Mouse (Mus musculus) monocyte, adult 5-6 weeks (primary cell): ENCODE results near the gene Sorcs3. TPM values are rescaled to one million over a fixed set of nuclear protein-coding genes. Genes with fewer than 3 reads are reported as not detected.

Source experiments
- ATAC-seq: fragments of 153-309, 156-312 bp; replicated peaks from 2 replicates; pipeline ENCODE4 v1.8.0; 2017; ENCODE audit warnings: mild to moderate bottlenecking; ENCODE audit not compliant: low TSS enrichment, insufficient number of reproducible peaks, severe bottlenecking, poor library complexity, low FRiP score
- total RNA-seq: library from RNA; stranded (forward); fragments of 200-1000, 200-491, 200-594 nt; gene quantifications from 3 replicates; pipeline ENCODE4 v1.2.3, GENCODE M21; 2017

The Sorcs3 gene
- total RNA-seq, 1 experiment from 2014 or later: not detected

DNA sequence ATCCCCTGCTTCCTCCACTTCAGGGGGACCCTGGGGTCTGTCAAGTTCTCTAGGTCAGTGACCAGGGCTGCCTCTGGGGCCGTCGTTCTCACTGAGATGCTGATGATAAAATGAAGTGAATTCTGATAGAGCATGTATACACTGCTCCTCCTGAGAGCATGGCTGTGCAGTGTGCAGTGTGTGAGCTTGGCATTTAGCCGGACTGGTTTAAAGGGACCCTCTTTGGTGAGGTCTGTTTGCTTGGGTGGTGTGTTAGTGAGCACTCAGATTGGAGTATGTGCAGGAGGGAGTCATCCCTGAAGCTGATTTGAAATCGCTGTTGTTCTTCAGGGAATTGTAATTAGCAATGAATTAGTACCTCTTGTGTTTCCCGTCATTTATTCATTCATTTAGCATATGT is 141.3 kb downstream of the Sorcs3 start:
- no peak for ATAC-seq

DNA sequence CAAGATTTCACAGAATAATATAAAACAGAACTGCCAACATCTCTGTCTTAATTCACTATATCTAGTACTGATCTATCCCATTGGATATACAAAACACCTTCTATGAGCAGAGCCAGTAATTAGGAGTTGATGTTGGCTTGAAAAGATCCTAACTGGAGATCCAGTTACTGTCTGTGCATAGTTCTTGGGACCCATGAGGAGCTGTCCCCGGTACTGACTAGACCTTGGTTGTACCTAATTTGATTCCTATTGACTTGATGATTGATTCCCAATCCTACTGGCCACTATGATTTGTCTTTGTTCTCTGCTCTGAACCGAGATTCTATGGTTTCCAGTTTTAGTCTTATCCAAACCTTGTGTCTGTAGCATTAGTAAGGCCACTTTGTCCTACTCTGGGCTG is 151.0 kb downstream of the Sorcs3 start:
- ATAC-seq: no peak

DNA sequence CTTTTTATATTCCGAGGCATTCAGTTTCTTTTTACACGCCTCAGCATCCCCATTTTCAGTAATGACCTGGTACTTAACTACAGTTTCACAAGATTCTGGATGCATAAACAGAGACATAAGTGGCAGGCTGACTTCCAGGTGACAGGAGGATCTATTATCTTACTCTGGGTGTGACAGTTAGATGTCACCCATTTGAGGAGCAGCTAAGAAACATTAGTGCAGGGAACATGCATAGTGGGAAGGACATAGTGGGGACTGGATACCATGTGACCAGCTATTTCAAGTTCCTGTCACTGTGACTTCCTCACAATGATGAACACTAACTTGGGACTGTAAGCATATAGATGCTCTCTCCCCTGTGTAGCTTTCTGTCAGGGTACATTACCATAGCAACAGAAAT is 156.3 kb downstream of the Sorcs3 start:
- no peak for ATAC-seq

DNA sequence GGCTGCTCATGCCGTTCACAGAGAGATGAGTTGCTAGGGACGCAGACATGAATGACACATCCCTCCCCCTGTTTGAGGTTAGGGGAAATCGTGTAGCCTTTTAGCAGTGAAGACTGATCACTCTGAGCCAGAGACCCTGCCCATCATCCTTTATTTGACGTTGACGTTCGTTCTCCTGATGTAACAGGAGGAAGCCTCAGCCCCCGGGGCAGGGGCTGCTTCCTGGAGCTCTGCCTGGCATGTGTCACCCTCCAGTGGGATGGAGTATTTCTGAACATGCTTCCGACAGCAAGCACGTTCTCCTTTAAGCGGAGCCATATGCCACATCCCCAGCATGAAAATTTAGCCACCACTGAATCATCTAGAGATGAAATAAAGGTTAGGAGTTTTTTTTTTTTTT is 162.2 kb downstream of the Sorcs3 start:
- no peak for ATAC-seq

DNA sequence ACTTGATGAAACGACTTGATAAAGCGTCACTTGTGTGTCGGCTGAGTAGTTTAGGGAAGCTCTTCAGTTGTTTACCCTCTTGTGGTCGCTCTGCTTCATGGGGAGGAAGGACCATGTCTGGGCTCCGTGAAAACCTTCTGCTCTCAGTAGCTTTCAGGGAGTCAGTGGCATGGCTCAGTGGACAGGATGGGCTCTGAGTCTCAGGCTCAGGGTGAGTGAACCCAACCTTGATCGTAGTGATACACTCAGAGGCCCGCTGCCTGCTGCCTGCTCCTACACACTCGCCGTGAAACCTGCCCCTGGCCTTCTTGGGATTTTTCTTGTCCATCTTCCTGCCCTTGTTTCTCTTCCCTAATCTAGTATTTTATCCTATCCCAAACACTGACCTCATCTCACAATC is 166.0 kb downstream of the Sorcs3 start:
- ATAC-seq: no peak

DNA sequence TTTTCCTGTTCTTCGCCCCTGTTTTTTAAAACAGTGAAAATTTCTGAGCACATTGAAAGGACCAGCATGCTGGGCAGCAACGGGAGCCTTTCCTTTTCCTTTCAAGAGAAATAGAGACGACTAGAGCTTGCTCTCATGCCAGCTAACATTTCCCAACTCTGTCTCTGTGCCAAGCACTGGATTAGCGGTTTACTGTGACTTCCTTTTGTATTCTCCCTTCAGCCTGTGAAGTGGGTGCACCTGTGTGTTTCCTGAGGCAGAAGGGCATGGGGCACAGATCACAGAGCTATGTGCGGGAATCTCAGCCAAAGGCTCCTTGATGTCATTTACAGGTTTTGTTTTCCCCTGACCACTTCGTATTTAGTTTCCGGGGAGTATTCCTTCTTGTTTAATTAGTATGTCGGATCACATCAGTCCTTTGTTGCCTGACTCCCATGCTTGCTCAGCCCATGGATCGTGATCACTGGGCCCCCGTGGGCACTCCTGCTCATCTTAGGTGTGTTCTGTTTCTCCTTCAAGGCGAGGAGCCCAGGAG is 172.2 kb downstream of the Sorcs3 start:
- no peak for ATAC-seq

DNA sequence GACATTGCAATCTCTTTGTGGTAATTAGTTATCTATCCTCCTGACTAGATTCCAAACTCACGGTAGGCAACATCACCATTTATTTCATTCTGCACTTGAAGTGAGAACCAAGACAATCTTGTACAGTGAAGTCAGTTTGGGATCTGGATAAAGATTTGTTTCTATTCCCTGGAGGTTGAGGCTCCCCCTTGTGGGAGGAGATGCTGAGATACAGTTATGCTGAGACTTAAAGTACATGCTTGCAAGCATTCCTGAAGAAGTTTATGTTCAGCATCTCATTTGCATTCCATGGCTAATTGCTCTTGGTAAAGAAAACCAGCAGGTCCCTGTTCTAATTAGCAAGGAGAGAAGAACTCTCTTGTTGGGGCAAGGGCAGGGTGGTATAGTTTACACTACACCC is 185.7 kb downstream of the Sorcs3 start:
- no peak for ATAC-seq

DNA sequence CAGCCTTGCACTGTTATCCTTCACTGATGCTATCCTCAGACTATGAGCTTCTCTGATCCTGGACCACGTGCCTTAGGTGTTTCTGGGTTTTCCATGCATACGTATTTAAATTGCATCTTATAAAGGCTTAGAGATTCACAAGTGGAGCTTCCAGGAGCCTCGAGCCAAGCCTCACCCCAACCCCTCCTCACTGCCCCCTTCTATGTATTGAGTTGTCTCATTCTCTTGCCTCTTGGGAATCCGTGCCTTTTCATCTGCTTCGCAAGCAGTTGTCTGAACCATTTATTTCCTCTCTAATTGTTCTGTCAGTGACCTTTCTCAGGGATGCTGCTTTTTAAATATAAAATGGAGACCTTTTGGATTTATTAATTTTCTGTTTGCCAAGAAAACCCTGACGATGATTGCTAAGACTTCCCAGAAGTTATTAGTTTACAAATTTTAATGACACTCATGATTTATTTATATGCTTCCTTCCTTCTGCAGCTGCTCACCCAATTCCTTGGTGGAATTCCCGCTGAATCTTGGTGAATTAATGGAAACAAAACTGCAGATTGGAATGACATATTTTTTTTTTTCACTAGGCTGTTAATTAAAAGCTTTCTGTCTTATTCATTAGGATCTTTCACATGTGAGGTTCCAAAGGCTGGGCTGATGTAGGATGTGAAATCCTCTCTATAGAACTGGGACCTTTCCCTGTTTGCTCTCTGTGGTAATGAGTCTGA is 199.1 kb downstream of the Sorcs3 start:
- ATAC-seq: no peak

DNA sequence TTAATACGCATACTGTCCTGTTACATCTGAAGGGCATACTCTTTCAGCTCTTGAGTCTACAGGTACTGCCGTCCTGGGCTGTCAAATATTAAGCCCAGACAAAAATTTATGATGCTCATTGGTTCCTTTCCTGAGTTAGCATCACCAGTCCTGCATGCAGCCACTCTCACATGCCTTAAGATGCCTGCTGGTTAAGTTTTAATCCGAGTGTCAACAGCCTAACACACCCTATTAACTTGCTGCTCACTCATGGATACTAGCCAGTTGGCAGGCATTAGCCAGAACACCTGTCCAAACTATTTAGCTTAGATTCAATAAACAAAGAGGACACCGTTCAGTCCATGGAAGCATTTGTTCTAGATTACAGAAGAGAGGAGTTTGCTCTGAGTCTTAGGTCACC is 202.4 kb downstream of the Sorcs3 start:
- no peak for ATAC-seq

DNA sequence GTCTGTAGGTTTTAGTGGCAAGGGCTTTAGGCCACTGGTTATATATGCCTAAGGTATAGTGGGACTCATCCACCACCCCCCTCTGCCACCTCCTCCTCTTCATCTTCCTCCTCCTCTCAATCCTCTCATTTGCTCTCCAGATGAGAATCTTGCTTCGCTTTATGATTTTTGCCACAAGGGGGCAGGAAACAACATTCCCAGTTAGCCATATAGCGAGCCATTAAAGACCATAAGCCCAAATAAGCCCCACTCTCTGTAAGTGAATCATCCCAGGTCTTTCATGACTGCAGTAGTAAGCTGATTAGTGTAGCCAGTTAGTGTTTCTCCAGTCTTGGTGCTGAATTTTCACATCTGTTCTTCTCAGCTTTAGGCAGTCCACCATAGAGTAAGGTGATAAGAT is 205.5 kb downstream of the Sorcs3 start:
- no peak for ATAC-seq

DNA sequence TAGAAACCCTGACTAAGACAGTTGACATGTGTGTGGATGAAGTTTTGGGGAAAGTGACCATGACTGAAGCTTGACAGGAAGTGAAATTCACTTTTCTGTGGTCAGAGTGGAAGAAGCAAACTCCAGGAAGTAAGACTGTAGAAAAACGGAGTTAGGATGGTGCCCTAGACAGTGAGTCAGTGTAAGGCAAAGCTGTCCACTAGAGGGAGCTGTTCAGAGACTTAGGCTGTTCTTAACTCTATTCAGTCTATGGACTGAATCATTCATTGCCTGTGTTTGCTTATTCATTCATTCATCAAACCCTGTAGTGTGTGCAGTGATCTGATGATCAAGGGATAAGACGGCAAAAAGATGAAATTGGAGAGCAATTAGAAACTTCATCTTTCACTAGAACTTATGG is 208.0 kb downstream of the Sorcs3 start:
- no peak for ATAC-seq

DNA sequence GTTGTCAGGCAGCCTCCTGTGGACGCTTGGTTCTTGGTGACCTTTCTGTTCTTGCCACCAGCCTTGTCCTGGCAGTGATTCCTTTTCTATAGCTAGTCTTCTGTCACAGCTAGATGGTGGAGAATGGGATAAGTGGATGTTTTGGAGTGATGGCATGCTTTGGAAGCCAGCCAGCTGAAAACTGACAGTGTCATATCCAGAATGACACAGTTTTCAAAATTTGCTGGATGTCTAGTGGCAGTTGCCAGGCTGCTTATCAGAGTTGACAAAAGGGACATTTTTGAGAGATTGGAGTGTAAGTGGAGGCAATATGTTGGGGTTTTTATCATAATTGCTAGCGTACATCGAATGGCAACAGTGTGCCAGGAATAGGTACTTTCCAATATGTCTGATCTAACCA is 212.5 kb downstream of the Sorcs3 start:
- ATAC-seq: no peak

DNA sequence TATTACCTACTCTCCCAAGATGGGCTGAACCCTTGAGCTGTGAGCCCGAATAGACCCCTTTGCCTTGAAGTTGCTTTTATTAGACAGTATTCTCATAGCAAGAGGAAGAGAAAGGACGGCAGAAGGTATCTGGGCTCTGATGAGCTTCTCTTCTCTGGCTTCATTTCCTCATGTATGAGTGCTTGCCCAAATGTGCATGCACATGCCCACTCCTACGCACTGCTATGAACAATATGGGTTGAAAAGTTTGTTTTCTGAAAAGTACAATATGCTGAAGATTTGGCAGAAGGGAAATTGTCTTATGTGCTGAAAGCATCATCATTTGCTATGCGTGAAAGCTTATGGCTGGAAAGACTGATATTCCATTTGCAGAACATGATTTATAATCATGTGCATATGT is 223.4 kb downstream of the Sorcs3 start:
- no peak for ATAC-seq

DNA sequence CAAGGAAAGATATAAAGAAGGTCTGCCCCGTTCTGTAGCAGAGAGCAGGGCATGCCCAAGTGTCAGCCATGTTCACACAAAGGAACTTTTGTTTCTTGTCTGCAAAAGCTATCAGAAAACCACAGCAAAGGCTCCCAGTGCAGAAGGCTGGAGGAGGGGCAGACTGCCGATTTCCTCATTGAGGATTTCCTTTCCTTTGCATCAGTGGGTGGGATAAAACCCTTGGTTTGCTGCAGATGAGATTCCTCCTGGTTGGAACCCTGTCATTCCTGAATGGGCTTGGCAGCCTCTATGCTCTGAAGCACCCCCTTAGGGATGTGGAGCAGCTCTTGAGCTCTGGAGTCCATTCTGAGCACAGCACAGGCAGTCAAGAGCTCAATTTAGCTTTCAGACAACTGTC is 223.9 kb downstream of the Sorcs3 start:
- no peak for ATAC-seq

DNA sequence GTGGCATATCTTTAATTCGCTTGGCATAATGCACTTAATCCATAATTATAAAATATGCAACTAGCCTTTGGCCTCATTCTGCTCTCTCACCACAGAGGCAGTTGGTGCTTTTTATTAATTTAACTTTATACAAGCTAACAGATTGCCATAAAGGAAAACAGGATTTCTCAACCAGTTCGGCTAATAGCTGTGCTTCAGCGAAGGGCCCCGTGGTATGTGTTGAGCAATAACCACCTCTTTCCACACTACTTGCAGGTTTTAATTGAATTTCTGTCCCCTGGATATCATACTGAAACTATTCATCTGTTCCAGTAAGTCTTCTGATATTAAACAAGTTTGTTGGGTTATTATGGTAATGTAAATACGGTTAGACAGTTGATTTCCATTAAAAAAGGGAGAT is 224.5 kb downstream of the Sorcs3 start:
- ATAC-seq: no peak

DNA sequence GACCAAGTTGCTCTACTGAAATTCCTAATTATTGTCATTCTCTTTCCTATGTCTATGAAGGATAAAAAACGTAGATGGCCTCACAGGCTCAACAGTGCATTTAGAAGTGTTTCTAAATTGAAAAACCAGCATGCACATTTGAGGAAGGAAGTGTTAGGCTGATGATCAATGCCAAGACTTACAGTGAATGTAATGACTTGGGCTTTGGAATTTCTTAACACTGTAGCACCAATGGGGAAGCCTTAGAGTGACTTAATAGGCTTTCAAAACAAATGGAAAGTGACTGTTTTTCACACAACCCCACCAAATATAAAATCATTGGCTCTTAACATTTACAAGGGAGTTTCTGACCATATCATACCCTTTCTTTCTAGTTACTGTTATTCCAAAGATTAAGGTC is 232.6 kb downstream of the Sorcs3 start:
- ATAC-seq: no peak

DNA sequence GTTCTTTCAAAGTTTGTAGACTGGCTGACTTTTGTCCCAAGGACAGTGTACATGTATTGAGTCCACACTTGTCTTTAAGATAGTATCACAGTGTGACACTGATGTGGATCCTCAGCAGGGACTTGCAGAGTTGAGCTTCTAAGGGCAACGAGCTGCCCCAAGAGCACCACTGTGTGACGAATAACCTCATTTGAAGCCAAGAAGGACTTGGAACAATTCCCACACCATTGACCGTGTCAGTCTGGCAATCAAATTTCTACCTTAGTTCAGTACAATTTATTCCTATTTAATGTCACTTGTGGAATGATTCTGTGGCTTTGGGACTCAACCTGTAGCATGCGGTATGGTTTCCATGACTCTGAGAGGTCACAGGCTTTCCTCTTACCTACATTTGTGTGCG is 255.3 kb downstream of the Sorcs3 start:
- no peak for ATAC-seq

DNA sequence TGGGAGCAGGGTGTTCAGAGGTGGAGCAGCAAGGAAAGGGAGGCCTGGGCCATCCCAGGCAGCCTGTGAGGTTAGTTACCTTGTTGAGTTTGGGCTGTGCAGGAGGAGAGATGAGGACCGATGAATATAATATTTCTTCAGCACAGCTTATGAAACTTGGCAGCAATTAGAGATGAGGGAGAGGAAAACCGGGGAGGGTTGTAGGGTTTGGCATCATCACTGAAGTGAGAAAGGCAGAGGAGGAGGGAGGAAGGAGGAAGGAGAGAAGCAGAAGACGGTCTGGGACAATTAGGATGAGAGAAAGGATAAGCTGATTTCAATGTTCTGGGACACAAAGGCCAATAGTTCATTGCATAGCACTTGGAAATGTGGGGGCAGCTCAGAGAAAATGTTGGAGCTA is 256.6 kb downstream of the Sorcs3 start:
- no peak for ATAC-seq

DNA sequence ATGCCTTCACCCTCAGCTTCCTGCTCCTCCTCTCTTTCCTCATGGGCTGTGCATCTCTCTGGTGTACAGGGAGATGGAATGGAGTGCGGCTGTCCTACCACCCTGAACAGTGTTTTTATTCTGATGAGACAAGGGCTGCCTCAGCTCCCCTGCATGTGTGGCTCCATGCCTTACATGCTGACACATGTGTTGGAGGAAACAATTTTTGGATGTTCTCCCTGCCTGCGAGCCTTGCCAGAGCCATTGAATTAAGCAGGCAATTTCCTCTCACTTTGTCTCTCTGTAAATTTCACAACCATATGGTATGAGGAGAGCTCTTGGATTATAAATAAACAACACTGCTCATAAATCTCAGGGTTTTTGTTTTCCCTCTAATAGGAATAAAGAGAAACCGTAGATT is 257.7 kb downstream of the Sorcs3 start:
- ATAC-seq: no peak

DNA sequence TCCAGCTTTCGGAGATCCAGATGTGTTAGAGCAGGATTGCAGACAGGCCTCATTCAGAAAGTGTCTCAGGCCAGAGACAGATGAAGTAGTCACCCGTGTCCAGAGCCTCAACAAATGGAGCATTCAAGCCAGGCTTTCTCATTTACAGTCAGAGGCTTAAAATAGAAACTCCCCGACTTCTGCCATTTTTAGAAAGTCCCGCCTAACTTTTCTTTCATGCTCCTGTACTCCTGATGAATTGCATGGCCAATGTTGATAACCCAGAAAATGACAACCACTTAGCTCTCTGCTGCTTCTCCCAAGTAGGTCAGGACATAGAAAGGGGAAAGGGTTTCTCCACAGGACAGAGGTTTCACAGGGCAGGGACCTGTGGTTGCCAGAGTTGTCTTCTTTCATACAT is 261.6 kb downstream of the Sorcs3 start:
- ATAC-seq: no peak
